In the genomic region with DNA sequence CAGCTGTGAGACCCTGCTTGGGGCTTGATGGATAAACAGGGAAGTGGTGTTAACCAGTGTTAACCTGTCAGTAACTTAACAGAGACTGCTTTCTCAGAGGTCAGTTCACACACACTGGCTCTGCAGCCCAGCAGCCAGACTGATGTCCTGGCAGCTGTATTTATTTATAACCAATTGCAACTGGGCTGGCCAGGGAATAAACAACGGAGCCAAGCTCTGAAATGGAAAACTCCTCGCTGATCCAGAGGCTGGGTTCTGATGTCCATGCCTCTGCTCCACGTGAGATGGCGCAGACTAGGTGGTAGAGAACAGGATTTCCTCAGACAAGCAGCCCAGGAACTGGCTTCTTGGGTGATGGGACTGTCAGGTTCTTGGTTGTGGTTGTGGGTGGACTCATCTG, we compare ENCODE assay signal across 27 mouse cellular contexts. TPM values are rescaled to one million over a fixed set of nuclear protein-coding genes. Genes with fewer than 3 reads are reported as not detected.
DNase-seq lines count a peak whose midpoint lies in the region; ATAC-seq and TF ChIP-seq lines count a peak whose summit lies in the region.
"Had no signal": no experiment of that assay in that cellular context is flagged by ENCODE, and none has a peak within 500 bp of the region (broad histone marks: within the 10 kb centered on the region; RNA-seq: fewer than 3 reads in every experiment).

No protein-coding gene starts in this region.

- H3K27ac ChIP-seq in lung, embryonic 14.5 days (ENCODE audit: low read depth), result peak overlapping the region; percentile 24; the same call in 1 of the 2 replicates
- peak overlapping the region; percentile 47 for H3K27ac ChIP-seq in stomach, embryonic 16.5 days (ENCODE audit: low read length)
- H3K27ac ChIP-seq: embryonic facial prominence, embryonic 13.5 days; hindbrain, embryonic 10.5 days; hindbrain, postnatal 0 days; layer of hippocampus, adult 2 months; left cerebral cortex, adult 2 months had no signal

- no peak for TF ChIP-seq POLR2A in lung, adult 2 months (IDR thresholded peaks at IDR 0.05; ENCODE audit: borderline replicate concordance, extremely low read depth, low read depth, low read length)

- 35% methylated on average over 4 of the region's 4 CpGs for WGBS in lung, embryonic 14.5 days
- WGBS in lung, adult 2 months, result 42% methylated on average over 4 of the region's 4 CpGs
- WGBS in stomach, embryonic 16.5 days, result 43% methylated on average over 4 of the region's 4 CpGs

- H3K4me3 ChIP-seq in lung, embryonic 14.5 days (ENCODE audit: low read depth, low read length), result no peak overlapping the region
- H3K4me3 ChIP-seq in lung, adult 2 months (replicated peaks; ENCODE audit: extremely low read depth, low read depth, low read length), result no peak overlapping the region
- H3K4me3 ChIP-seq in stomach, embryonic 16.5 days (replicated peaks; ENCODE audit: low read length), result no peak overlapping the region
- H3K4me3 ChIP-seq: embryonic facial prominence, embryonic 13.5 days; hindbrain, embryonic 10.5 days; layer of hippocampus, adult 2 months; left cerebral cortex, adult 2 months had no signal

- no peak for TF ChIP-seq CTCF in lung, embryonic 14.5 days (IDR thresholded peaks at IDR 0.05; ENCODE audit: low read depth)
- no peak for TF ChIP-seq CTCF in lung, adult 2 months (IDR thresholded peaks at IDR 0.05; ENCODE audit: insufficient read depth, low read length)

- no peak overlapping the region for H3K9ac ChIP-seq in lung, embryonic 14.5 days
- H3K9ac ChIP-seq in stomach, embryonic 16.5 days (ENCODE audit: low read length), result no peak overlapping the region
- H3K9ac ChIP-seq: embryonic facial prominence, embryonic 13.5 days had no signal

- no peak for ATAC-seq in lung, embryonic 14.5 days (ENCODE audit: insufficient read depth)
- no peak for ATAC-seq in stomach, embryonic 16.5 days (ENCODE audit: insufficient read depth, low FRiP score)
- ATAC-seq: forebrain, embryonic 14.5 days; hindbrain, postnatal 0 days had no signal

- H3K4me1 ChIP-seq in lung, embryonic 14.5 days (ENCODE audit: insufficient read depth), result peaks cover 26% of the 10 kb centered on the region
- H3K4me1 ChIP-seq in lung, adult 2 months (ENCODE audit: control insufficient read depth, insufficient read depth, low read length), result no peaks in the 10 kb centered on the region; the same call in 1 of the 2 replicates
- peaks cover 21% of the 10 kb centered on the region for H3K4me1 ChIP-seq in stomach, embryonic 16.5 days (ENCODE audit: control insufficient read depth, insufficient read depth, low read length)

- H3K4me2 ChIP-seq in lung, embryonic 14.5 days, result no peak overlapping the region
- no peak overlapping the region; the same call in 1 of the 2 replicates for H3K4me2 ChIP-seq in stomach, embryonic 16.5 days (ENCODE audit: low read depth, low read length)
- H3K4me2 ChIP-seq: embryonic facial prominence, embryonic 13.5 days had no signal

- H3K27me3 ChIP-seq in lung, embryonic 14.5 days (ENCODE audit: insufficient read depth, low read length), result no peaks in the 10 kb centered on the region
- H3K27me3 ChIP-seq in stomach, embryonic 16.5 days (ENCODE audit: control insufficient read depth, insufficient read depth, low read length), result no peaks in the 10 kb centered on the region
- H3K27me3 ChIP-seq: embryonic facial prominence, embryonic 13.5 days had no signal

- no peaks in the 10 kb centered on the region for H3K36me3 ChIP-seq in lung, embryonic 14.5 days (ENCODE audit: insufficient read depth)
- H3K36me3 ChIP-seq in stomach, embryonic 16.5 days (ENCODE audit: control insufficient read depth, insufficient read depth, low read length), result no peaks in the 10 kb centered on the region
- H3K36me3 ChIP-seq: embryonic facial prominence, embryonic 13.5 days; hindbrain, embryonic 10.5 days had no signal

- H3K9me3 ChIP-seq in lung, embryonic 14.5 days (ENCODE audit: low read depth, low read length), result no peaks in the 10 kb centered on the region
- H3K9me3 ChIP-seq in stomach, embryonic 16.5 days (replicated peaks; ENCODE audit: control insufficient read depth, low read length), result no peaks in the 10 kb centered on the region
- H3K9me3 ChIP-seq: embryonic facial prominence, embryonic 13.5 days; hindbrain, embryonic 10.5 days had no signal

- DNase-seq in gastrocnemius, postnatal 25 days, result peak; percentile 60
- no peak for DNase-seq in gastrocnemius, postnatal 4 days (ENCODE audit: low spot score in 2 of 2)
- peak; percentile 69 for DNase-seq in lung, embryonic 14.5 days
- no peak for DNase-seq in lung, adult 2 months
- DNase-seq in lung, postnatal 14 days, result peak; percentile 40
- DNase-seq in layer of hippocampus, adult 9-10 months (ENCODE audit: low spot score), result no peak
- no peak for DNase-seq in kidney, postnatal 36 days
- DNase-seq: adrenal gland, postnatal 36 days; cerebellum, adult 11-12 months; cerebellum, postnatal 14 days; kidney, adult 2 months; kidney, postnatal 10 days; left cerebral cortex, postnatal 4 days; liver; retina, postnatal 1 day; right cerebral cortex, postnatal 4 days had no signal

RNA-seq across cellular contexts. Expression of a gene that starts 2.3 kb away (rescaled TPM):
- total RNA-seq in gastrocnemius, postnatal 25 days (2021), result not detected
- total RNA-seq in gastrocnemius, postnatal 4 days (2021), result not detected
- 1.9 and 2.3 TPM in 2 replicates for polyA plus RNA-seq in lung, embryonic 14.5 days (2014; fragmentation: Nextera tagmentation; extraction: Ambion mirVana)
- polyA plus RNA-seq in lung, adult 2 months (2012; rRNA removed), result 1.4 and 2.3 TPM in 2 replicates
- polyA plus RNA-seq in stomach, embryonic 16.5 days (2015; fragmentation: Nextera tagmentation; extraction: Ambion mirVana), result 3.7 and 5.9 TPM in 2 replicates
- total RNA-seq: adrenal gland, postnatal 36 days; CH12.LX; hindbrain, postnatal 0 days; layer of hippocampus, adult 2 months; left cerebral cortex, adult 2 months; left cerebral cortex, postnatal 4 days had no signal
- polyA plus RNA-seq: forebrain, embryonic 14.5 days; heart, embryonic 14.5 days; hindbrain, postnatal 0 days; neural tube, embryonic 11.5 days had no signal

RNA-seq across cellular contexts. Expression of a gene that starts 18.7 kb away (rescaled TPM):
- total RNA-seq in gastrocnemius, postnatal 25 days (2021), result 10 to 100 TPM in 1 of 2 experiments, 1 to 10 TPM in 1; 8.6 to 10.7 TPM
- 10 to 100 TPM; 13.4 to 14.6 TPM for total RNA-seq in gastrocnemius, postnatal 4 days (2021)
- 24.0 and 25.6 TPM in 2 replicates for polyA plus RNA-seq in lung, embryonic 14.5 days (2014; fragmentation: Nextera tagmentation; extraction: Ambion mirVana)
- polyA plus RNA-seq in lung, adult 2 months (2012; rRNA removed), result 22.7 and 28.2 TPM in 2 replicates
- 4.3 and 4.6 TPM in 2 replicates for polyA plus RNA-seq in stomach, embryonic 16.5 days (2015; fragmentation: Nextera tagmentation; extraction: Ambion mirVana)

RNA-seq across cellular contexts. Expression of a gene that starts 34.8 kb away (rescaled TPM):
- 100 to 1,000 TPM; 342 to 348 TPM for total RNA-seq in gastrocnemius, postnatal 25 days (2021)
- total RNA-seq in gastrocnemius, postnatal 4 days (2021), result 100 to 1,000 TPM; 786 to 791 TPM
- polyA plus RNA-seq in lung, embryonic 14.5 days (2014; fragmentation: Nextera tagmentation; extraction: Ambion mirVana), result 630 and 724 TPM in 2 replicates
- polyA plus RNA-seq in lung, adult 2 months (2012; rRNA removed), result 2,052 and 2,661 TPM in 2 replicates
- polyA plus RNA-seq in stomach, embryonic 16.5 days (2015; fragmentation: Nextera tagmentation; extraction: Ambion mirVana), result 408 and 537 TPM in 2 replicates

RNA-seq across cellular contexts. Expression of a gene that starts 42.5 kb away (rescaled TPM):
- not detected for total RNA-seq in gastrocnemius, postnatal 25 days (2021)
- under 1 TPM in 1 of 2 experiments, not detected in 1; 0.08 TPM for total RNA-seq in gastrocnemius, postnatal 4 days (2021)
- polyA plus RNA-seq in lung, embryonic 14.5 days (2014; fragmentation: Nextera tagmentation; extraction: Ambion mirVana), result 37.4 and 42.7 TPM in 2 replicates
- 5.4 and 9.9 TPM in 2 replicates for polyA plus RNA-seq in lung, adult 2 months (2012; rRNA removed)
- 5.6 and 6.7 TPM in 2 replicates for polyA plus RNA-seq in stomach, embryonic 16.5 days (2015; fragmentation: Nextera tagmentation; extraction: Ambion mirVana)
- total RNA-seq: CH12.LX; hindbrain, postnatal 0 days; layer of hippocampus, adult 2 months; left cerebral cortex, adult 2 months; left cerebral cortex, postnatal 4 days had no signal
- polyA plus RNA-seq: embryonic facial prominence, embryonic 13.5 days; forebrain, embryonic 14.5 days; hindbrain, postnatal 0 days; thymus, postnatal 0 days had no signal

Comparison
In these comparisons a context has a peak if more than half of its experiments do, and no peak if none do; other contexts are left out.
1. DNase-seq: peak in gastrocnemius, postnatal 25 days (single experiment), lung, embryonic 14.5 days (single experiment) and lung, postnatal 14 days (single experiment); none in gastrocnemius, postnatal 4 days (0 of 2), lung, adult 2 months (single experiment), layer of hippocampus, adult 9-10 months (single experiment) and kidney, postnatal 36 days (0 of 2).